Mouse (Mus musculus) T-cell, adult 2 months (primary cell): ENCODE measurements around the gene Tmeff1.

Experiments used
- DNase-seq: peaks from one replicate; pipeline ENCODE4 v3.0.0; 2022; ENCODE audit warnings: low spot score

Tmeff1 gene

GRCm38 (mm10) chr4:48622946-48623345, 38.0 kb downstream of the Tmeff1 start:
- no peak for DNase-seq

- DNase-seq: no peak
Measured at GRCm38 (mm10) chr4:48624961-48625360, 40.0 kb downstream of the Tmeff1 start.

- DNase-seq: no peak
Measured at GRCm38 (mm10) chr4:48625836-48626235, 40.9 kb downstream of the Tmeff1 start.

- no peak for DNase-seq
Measured at GRCm38 (mm10) chr4:48629445-48629844, 44.5 kb downstream of the Tmeff1 start.

- DNase-seq: no peak
Measured at GRCm38 (mm10) chr4:48633529-48633928, 48.6 kb downstream of the Tmeff1 start.

GRCm38 (mm10) chr4:48634058-48634457, 49.1 kb downstream of the Tmeff1 start:
- DNase-seq: no peak

- DNase-seq: no peak
Measured at GRCm38 (mm10) chr4:48636831-48637230, 51.9 kb downstream of the Tmeff1 start.

DNA sequence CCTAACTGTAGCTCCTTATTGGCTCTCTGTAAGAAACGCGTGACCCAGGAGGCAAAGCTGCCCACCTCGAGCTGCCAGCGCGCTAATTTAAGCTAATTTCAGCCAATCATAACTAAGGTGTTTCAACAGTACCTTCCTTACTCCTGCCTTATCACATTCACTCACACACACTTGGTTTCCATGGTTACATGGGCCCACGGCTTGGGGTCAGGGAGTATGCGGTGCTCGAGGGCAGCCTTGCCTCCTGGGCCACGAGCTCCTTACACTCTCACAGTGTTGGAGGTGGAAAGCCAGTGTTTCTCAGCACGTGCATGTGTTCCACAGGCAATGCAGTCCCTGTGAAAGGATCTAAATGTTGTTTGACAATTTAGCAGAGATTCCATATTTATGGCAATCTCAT, 53.2 kb downstream of the Tmeff1 start:
- no peak for DNase-seq

GRCm38 (mm10) chr4:48639503-48639902, 54.5 kb downstream of the Tmeff1 start:
- no peak for DNase-seq

DNA sequence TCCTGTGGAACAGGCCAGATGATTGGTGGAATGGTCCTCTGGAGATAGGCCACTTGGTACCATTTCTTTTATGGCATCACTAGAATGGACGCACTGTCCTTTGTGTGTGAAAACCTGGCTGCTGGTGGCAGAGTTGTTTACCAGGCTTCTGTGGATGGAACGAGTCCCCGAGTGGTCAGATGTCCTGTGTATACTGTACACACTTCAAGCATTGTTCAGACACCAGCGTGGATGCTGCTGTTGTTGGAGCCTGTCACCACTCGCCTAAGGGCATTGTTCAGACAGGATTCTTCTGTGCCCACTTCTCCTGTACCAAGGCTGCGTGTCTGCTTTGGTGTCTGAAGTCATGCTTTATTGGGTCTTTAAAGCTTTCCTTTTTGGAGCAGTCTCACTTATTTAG, 58.8 kb downstream of the Tmeff1 start:
- no peak for DNase-seq

DNA sequence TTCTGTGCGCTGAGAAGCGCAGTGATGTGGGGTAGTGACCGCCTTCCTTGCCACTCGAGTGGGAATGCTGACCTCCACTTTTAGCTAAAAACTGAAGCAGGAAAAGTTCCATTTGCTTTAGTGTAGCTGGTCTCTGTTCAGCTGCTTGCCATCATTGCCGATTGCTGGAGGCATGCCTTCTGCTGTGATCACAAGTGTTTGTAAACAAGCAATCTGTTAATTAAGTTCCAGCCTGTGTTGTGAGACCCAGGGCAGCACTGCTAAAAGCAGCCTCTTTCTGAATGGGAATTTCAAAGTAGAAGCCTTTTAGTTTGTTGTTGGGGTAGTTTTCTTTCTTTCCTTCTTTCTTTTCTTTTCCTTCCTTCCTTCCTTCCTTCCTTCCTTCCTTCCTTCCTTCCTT, 61.2 kb downstream of the Tmeff1 start:
- no peak for DNase-seq

- DNase-seq: no peak
Measured at GRCm38 (mm10) chr4:48650617-48651360, 65.8 kb downstream of the Tmeff1 start.

- DNase-seq: no peak
Measured at GRCm38 (mm10) chr4:48654118-48654517, 69.1 kb downstream of the Tmeff1 start.

DNA sequence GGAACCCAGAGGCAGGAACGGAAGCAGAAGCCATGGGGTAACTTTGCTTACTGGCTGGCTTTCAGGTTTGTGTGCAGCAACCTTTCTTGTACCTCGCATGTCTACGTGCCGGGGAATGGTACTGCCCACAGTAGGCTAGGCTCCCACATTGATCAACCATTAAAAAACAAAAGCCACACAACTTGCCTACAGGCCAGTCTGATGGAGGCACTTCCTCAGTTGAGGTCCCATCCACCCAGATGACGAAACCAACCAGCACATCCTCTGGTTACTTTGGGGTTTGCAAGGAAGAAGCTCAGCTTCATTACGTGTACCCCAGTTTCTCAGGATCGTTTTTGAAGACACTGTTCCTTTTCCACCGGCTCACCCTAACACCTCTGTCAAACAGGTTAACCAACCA, 71.6 kb downstream of the Tmeff1 start:
- no peak for DNase-seq

DNA sequence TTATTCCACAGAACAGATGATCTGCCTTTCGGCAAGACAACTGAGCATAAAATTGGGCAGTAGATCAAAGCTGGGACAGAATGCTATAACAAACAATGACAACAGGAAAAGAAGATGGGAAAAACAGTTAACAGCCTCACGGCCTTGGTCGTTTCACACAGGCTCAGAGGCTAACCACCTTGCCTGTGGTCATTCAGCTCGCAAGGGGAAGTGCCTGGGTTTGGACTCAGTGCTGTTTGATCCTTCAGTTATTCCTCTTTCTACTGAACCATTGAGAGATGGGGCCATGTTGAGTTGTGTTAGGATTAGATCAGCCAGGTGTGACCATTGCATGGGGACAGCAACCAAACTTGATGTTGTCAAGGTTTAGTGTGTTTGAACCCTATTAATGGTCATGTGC, 75.2 kb downstream of the Tmeff1 start:
- DNase-seq: no peak

- no peak for DNase-seq
Measured at GRCm38 (mm10) chr4:48660619-48661575, 75.9 kb downstream of the Tmeff1 start.

DNA sequence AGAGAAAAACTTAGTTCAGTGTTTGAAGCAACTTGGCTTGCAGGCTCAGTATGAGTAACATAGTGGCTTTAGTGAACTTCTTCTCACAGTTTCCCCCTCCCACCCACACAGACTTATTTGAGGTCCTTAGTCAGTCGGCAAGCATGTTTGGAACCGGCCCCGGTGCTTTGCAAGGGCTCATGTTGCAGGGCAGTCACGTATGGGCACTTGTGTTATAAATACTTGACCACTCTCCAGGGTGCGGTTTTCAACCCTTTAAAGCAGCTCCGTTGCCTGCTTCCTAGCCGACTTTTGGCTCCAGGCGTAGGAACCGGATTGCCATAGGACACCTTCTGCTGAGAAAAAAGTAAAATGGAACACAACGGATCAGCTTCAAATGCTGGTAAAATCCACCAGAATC, 78.3 kb downstream of the Tmeff1 start, which contains the start of gene Cavin4:
Cavin4 (plus strand) TSS at position 244 of the 400 bp plus-strand sequence.
- DNase-seq: no peak

DNA sequence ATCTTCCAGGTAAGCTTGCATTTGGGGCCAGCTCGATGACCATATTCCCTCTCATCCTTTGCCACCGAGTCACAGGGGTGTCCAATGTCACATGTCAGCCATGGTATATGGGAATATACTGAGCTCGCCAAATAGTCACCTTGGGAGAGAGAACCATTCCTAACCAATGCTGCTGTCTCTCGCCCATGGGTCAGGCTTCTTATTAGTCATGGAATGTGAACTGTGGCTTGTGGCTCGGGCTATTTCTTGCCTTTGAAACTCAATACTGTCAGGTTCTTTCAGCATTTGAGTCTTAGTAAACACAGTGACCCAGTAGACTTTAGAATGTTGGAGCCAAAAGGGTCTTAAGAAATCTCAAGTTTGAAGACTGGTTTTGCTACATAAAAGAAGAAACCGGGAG, 79.0 kb downstream of the Tmeff1 start:
- no peak for DNase-seq

GRCm38 (mm10) chr4:48667279-48667678, 82.3 kb downstream of the Tmeff1 start:
- no peak for DNase-seq

GRCm38 (mm10) chr4:48672915-48673314, 87.9 kb downstream of the Tmeff1 start:
- DNase-seq: no peak

- no peak for DNase-seq
Measured at GRCm38 (mm10) chr4:48674412-48674811, 89.4 kb downstream of the Tmeff1 start.

GRCm38 (mm10) chr4:48676570-48677185, 91.7 kb downstream of the Tmeff1 start:
- DNase-seq: no peak

DNA sequence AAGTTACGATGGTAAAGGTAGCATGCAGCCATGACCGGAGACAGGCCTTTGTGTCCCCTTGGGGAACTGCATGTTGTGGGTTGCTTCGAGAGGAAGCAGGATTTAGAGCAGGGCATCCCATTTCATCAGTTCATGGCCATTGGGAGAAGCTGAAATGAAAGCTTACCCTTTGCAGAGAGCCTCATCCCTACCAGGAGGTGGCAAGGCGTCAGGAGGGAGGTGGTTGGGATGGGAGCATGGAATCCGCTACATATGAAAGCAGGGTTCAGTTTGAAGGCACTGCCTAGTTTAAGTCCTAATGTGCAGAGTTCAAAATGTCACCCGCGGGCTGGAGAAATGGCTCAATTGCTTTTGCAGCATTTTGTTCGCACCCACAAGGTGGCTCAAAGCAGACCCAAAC, 92.3 kb downstream of the Tmeff1 start:
- DNase-seq: no peak
